Mouse (Mus musculus) heart, embryonic 15.5 days (tissue): ENCODE measurements around the gene Frem2. TPM values are rescaled to one million over a fixed set of nuclear protein-coding genes. Genes with fewer than 3 reads are reported as not detected.

ENCODE experiments used
- ATAC-seq: fragments of 200-750 bp; cut with Nextera tagmentation; replicated peaks from 2 replicates; pipeline ENCODE4 v1.8.0; 2017; ENCODE audit warnings: low read depth, moderate TSS enrichment; ENCODE audit not compliant: insufficient number of reproducible peaks, insufficient read depth, low FRiP score
- H3K27ac ChIP-seq: fragments of 300-500 bp; sonication (generic); 2 replicates; pipeline ENCODE4 v1.5.1; 2015; ENCODE audit warnings: mild to moderate bottlenecking, inconsistent platforms
- H3K27me3 ChIP-seq: fragments of 300-500 bp; sonication (generic); 2 replicates; pipeline ENCODE4 v1.6.1; 2015; ENCODE audit warnings: inconsistent platforms
- H3K36me3 ChIP-seq: fragments of 300-500 bp; sonication (generic); 2 replicates; pipeline ENCODE4 v1.6.1; 2015; ENCODE audit warnings: mild to moderate bottlenecking, inconsistent platforms
- H3K4me1 ChIP-seq: fragments of 300-500 bp; sonication (generic); replicated peaks from 2 replicates; pipeline ENCODE4 v1.6.1; 2015; ENCODE audit warnings: inconsistent platforms
- H3K4me2 ChIP-seq: fragments of 300-500 bp; sonication (generic); 2 replicates; pipeline ENCODE4 v1.6.1; 2015; ENCODE audit warnings: inconsistent platforms, mild to moderate bottlenecking, moderate library complexity
- H3K4me3 ChIP-seq: fragments of 300-500 bp; sonication (generic); 2 replicates; pipeline ENCODE4 v1.5.1; 2015; ENCODE audit warnings: mild to moderate bottlenecking, inconsistent platforms
- H3K9ac ChIP-seq: fragments of 300-500 bp; sonication (generic); 2 replicates; pipeline ENCODE4 v1.6.1; 2015; ENCODE audit warnings: mild to moderate bottlenecking, inconsistent platforms
- H3K9me3 ChIP-seq: fragments of 300-500 bp; sonication (generic); replicated peaks from 2 replicates; pipeline ENCODE4 v1.6.1; 2016; ENCODE audit warnings: inconsistent platforms
- WGBS: fragments of 180-500 bp; shearing (Covaris S2); methylation state at CpG from one replicate; pipeline ENCODE4 v1.1.7; 2015; ENCODE audit warnings: mixed read lengths; 5-methylcytosine and 5-hydroxymethylcytosine counted together
- polyA plus RNA-seq: library from polyadenylated mRNA; unstranded; fragments of >200 nt; fragmentation: Nextera tagmentation; extraction: Ambion mirVana; gene quantifications from 2 replicates; pipeline ENCODE4 v1.2.1, GENCODE M21; 2015

The Frem2 gene
- polyA plus RNA-seq, 1 experiment from 2014 or later: 2.2 TPM

DNA sequence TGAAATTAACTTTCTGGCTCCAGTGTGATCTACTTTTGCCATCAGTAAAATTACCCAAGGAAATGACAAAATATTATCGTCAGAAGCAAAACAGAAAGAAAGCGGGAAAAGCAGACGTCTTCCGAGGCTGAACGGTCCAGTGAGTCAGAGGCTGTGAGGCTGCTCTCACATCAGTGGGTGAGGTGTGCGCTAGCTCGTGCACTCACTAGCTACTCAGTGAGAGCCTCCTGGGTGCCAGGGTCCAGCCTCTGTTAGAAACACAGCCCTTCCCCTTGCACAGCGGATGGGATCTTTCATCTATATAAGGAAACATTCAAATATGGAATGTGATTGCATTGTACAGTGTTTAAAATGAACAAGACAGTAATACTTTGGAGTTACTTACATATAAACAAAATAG, 36.8 kb downstream of the Frem2 start:
- Histone ChIP-seq H3K4me3 (no peak overlapping the region), H3K9me3 (no peaks in the 10 kb centered on the region), H3K9ac (no peak overlapping the region), H3K27me3 (no peaks in the 10 kb centered on the region), H3K27ac (no peak overlapping the region), H3K36me3 (no peaks in the 10 kb centered on the region), H3K4me2 (no peak overlapping the region), H3K4me1 (0 out of 2 replicates have a peak, but pooled peaks cover 3% of the 10 kb centered on the region)
- WGBS: 79% methylated on average over 8 of the region's 8 CpGs
- ATAC-seq: no peak

DNA sequence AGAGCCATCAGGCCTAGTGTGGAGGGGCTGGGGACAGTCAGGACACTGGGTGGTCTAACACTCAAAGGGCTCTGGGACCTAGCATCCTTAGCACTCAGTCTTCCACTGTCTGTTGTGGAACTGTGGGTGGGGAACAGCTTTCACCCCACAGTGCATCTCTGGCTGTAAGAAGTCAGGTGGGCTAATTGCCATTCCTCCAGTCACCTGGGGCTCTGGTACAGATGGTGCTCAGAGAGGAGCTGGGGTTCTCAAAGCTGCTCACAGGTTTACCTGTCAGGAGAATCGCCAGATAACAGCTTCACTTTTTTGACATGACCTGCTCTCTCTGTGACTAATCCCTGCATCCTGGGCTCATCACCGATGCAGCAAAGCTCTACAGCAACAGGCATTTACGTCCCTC, 46.0 kb downstream of the Frem2 start:
- no peak for ATAC-seq
- H3K36me3 ChIP-seq: no peaks in the 10 kb centered on the region
- no peaks in the 10 kb centered on the region for H3K4me1 ChIP-seq
- no peaks in the 10 kb centered on the region for H3K9me3 ChIP-seq
- no peak overlapping the region for H3K4me2 ChIP-seq
- no peak overlapping the region for H3K4me3 ChIP-seq
- 76% methylated on average over 3 of the region's 3 CpGs for WGBS
- no peak overlapping the region for H3K27ac ChIP-seq
- H3K27me3 ChIP-seq: no peaks in the 10 kb centered on the region
- H3K9ac ChIP-seq: no peak overlapping the region

DNA sequence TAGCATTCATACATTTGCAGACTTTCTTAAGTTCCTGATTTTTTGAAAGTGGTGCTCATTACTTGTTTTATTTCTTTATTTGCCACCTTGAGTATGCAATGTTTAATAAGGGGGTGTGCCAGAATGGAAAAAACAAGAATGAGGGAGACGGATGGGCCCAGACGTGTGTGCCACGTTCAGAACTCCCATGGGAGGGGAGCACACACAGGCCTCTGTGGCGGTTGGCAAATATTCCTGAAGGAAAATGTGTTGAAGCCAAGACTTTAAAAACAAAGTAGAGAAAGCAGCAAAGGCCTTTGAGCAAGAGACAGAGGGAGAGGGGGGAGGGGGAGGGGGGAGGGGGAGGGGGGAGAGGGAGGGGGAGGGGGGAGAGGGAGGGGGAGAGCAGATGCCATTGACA, 47.3 kb downstream of the Frem2 start:
- no peak for ATAC-seq
- Histone ChIP-seq H3K4me1 (no peaks in the 10 kb centered on the region), H3K27ac (no peak overlapping the region), H3K9ac (no peak overlapping the region), H3K4me2 (no peak overlapping the region), H3K27me3 (no peaks in the 10 kb centered on the region), H3K4me3 (no peak overlapping the region), H3K9me3 (no peaks in the 10 kb centered on the region), H3K36me3 (no peaks in the 10 kb centered on the region)
- 70% methylated on average over 4 of the region's 4 CpGs for WGBS

DNA sequence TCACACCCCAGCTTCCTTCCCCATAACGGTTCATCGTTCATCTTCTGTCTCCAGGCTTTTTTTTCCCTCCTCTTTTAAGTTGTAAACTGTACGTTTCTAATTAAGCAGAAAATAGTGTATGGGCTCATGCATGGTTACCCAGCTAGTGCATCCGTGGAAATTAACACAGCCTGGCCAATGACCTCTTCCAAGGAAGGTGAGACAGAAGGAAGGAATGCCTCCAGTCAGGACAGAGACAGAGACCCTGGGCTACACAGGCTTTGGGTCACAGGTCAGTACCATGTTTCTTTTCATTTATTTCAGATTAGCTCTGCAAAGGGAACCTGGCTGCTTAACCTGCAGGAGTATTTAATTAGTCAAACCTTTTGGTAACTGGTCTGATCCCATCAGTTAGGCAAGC, 57.0 kb downstream of the Frem2 start:
- Histone ChIP-seq H3K9ac (no peak overlapping the region), H3K9me3 (no peaks in the 10 kb centered on the region), H3K27me3 (no peaks in the 10 kb centered on the region), H3K36me3 (no peaks in the 10 kb centered on the region), H3K4me1 (peaks cover 5% of the 10 kb centered on the region), H3K27ac (no peak overlapping the region), H3K4me2 (no peak overlapping the region), H3K4me3 (no peak overlapping the region)
- no peak for ATAC-seq
- WGBS: 66% methylated on average over 4 of the region's 4 CpGs

DNA sequence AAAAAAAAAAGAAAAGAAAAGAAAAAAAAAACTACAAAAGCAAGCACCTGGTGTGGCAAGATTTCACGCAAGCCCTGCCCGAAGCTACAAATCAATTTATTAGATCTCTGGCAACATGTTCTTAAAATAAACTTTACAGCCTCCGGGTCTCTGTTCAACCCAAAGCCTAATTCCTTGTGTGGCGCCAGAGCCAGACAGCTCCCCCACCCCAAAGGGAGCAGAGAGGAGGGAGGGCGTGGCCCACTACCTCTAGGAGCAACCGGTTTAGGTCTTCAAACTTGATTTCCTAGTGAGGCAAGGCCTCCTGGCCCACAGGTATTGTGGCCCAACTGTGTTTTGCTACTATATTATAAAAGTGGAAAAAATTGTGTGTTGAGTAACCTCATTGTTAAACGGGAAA, 57.8 kb downstream of the Frem2 start:
- H3K27me3 ChIP-seq: no peaks in the 10 kb centered on the region
- no peaks in the 10 kb centered on the region for H3K9me3 ChIP-seq
- ATAC-seq: no peak
- peaks cover 5% of the 10 kb centered on the region for H3K4me1 ChIP-seq
- H3K27ac ChIP-seq: no peak overlapping the region
- no peak overlapping the region for H3K4me3 ChIP-seq
- WGBS: 38% methylated on average over 7 of the region's 7 CpGs
- H3K9ac ChIP-seq: no peak overlapping the region
- no peaks in the 10 kb centered on the region for H3K36me3 ChIP-seq
- H3K4me2 ChIP-seq: no peak overlapping the region

DNA sequence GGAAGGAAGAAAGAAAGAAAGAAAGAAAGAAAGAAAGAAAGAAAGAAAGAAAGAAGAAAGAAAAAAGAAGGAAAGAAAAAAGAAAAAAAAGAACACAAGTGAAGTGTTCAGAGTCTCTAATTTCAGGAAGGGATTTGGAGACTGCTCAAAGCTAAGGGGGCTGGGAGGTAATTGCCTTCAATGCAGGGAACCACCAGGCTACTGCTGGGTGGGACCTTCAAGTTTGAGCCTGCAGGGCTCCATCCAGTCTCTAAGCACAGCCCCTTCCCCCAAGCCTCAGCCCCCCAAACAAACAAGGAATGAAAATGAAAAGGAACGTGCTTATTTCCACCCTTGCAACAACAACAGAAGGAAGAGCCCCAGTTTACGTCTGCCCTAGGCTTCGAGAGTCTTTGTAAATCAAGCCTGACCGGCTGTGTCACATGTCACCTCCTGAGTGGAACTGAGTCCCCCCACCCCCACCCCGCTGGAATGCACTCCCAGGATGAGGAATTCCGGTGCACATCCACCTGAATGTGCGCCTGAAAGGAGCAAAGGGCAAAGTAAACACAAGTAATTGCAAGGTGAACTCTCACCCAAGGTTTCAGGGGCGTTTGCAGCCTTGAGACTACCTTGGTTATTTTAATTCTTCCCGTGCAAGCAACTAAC, 58.9 kb downstream of the Frem2 start:
- H3K27ac ChIP-seq: no peak overlapping the region
- H3K9me3 ChIP-seq: no peaks in the 10 kb centered on the region
- ATAC-seq: no peak
- H3K27me3 ChIP-seq: no peaks in the 10 kb centered on the region
- H3K36me3 ChIP-seq: no peaks in the 10 kb centered on the region
- H3K4me1 ChIP-seq: peaks cover 5% of the 10 kb centered on the region
- H3K9ac ChIP-seq: no peak overlapping the region
- no peak overlapping the region for H3K4me3 ChIP-seq
- no peak overlapping the region for H3K4me2 ChIP-seq
- WGBS: 14% methylated on average over 9 of the region's 9 CpGs

DNA sequence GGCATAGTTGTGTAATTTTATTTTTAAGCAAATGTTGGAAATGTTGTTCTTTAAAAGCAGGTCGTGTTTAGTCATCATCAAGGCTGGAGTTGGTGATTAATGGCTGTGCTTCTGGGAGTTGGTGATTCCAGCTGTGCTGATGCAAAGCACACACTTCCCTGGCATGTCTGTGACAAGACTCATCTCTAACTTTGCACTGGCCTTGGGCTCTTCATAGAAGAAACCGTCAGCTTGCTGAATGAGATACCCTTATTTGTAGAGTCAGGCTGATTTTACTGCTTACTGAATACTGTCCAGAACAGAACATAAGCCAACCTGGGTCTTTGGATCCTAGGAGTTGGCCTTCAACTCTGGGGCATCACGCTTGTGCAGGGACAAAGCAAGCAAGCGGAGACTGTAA, 62.7 kb downstream of the Frem2 start:
- peaks cover 9% of the 10 kb centered on the region for H3K4me1 ChIP-seq
- H3K9ac ChIP-seq: no peak overlapping the region
- H3K4me2 ChIP-seq: no peak overlapping the region
- no peak for ATAC-seq
- no peaks in the 10 kb centered on the region for H3K27me3 ChIP-seq
- no peak overlapping the region for H3K4me3 ChIP-seq
- H3K36me3 ChIP-seq: no peaks in the 10 kb centered on the region
- 70% methylated on average over 4 of the region's 4 CpGs for WGBS
- H3K9me3 ChIP-seq: no peaks in the 10 kb centered on the region
- no peak overlapping the region for H3K27ac ChIP-seq

DNA sequence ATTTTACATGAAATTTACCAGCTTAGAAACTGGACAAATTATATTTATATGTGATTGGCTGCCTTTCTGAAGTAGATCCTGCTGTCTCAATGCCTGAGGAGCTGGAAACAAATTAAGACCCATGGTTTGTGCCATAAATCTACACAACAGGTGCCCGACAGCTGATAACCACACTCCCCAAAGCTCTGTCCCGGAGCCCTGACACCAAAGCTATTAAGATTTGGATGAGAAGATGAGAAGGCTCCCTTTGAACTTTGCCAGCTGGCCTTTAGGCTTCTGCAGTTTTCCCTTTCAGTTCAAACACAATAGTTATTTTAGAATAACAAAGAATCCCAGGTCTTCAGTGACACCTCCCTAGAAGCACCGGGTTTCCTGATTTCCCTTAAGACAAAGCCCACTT, 63.4 kb downstream of the Frem2 start:
- Histone ChIP-seq H3K27me3 (no peaks in the 10 kb centered on the region), H3K9me3 (no peaks in the 10 kb centered on the region), H3K4me3 (no peak overlapping the region), H3K36me3 (no peaks in the 10 kb centered on the region), H3K4me2 (no peak overlapping the region), H3K27ac (no peak overlapping the region), H3K4me1 (peaks cover 9% of the 10 kb centered on the region), H3K9ac (no peak overlapping the region)
- 37% methylated on average over 3 of the region's 3 CpGs for WGBS
- ATAC-seq: no peak

DNA sequence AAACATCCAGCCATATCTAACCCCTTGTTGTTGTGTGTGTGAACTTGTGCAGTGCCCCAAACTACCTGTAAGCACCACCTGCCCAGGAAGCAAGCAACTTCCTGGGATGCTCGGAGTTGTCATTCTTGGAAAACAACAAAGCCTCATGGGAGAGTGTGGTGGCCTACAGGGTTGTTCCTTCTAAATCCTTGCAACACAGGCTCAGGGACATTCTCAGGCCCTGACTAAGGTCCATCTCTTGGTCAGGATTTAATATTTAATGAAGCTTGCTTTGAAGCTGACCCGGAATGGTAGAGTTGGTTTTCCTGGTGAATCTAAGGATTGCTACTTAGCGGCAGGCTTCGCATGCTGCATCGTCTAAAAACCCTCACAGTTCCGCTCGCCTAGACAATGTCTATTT, 65.1 kb downstream of the Frem2 start:
- Histone ChIP-seq H3K27ac (no peak overlapping the region), H3K9me3 (no peaks in the 10 kb centered on the region), H3K4me3 (no peak overlapping the region), H3K9ac (no peak overlapping the region), H3K4me1 (0 out of 2 replicates have a peak, but pooled peaks cover 4% of the 10 kb centered on the region), H3K36me3 (no peaks in the 10 kb centered on the region), H3K4me2 (no peak overlapping the region), H3K27me3 (no peaks in the 10 kb centered on the region)
- WGBS: 94% methylated on average over 7 of the region's 7 CpGs
- ATAC-seq: no peak

DNA sequence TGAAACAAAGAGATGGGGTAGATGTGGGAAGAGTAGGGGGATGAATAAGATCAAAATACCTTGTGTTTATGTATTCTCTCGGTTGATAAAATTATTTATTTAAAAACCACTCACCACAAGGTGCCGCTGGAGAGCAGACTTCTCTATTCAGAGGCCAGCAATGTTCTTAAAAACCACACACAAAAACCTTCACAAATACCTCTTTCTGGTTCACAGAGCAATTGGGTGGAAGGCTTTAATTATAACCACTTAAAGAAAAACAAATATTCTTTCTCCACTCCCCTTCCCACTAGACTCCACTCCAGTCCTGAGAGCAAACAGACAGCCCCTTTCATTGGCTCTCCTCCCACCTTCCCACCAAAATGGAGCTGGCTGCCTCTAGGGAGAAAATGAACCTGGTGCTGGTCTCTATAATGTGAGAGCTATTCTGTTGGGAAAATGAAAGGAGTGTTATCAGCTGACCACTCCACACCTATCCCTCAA, 67.0 kb downstream of the Frem2 start:
- Histone ChIP-seq H3K4me2 (no peak overlapping the region), H3K27me3 (no peaks in the 10 kb centered on the region), H3K36me3 (no peaks in the 10 kb centered on the region), H3K4me1 (0 out of 2 replicates have a peak, but pooled peaks cover 4% of the 10 kb centered on the region), H3K4me3 (no peak overlapping the region), H3K27ac (no peak overlapping the region), H3K9me3 (no peaks in the 10 kb centered on the region), H3K9ac (no peak overlapping the region)
- 1% methylated on average over 2 of the region's 2 CpGs for WGBS
- no peak for ATAC-seq

DNA sequence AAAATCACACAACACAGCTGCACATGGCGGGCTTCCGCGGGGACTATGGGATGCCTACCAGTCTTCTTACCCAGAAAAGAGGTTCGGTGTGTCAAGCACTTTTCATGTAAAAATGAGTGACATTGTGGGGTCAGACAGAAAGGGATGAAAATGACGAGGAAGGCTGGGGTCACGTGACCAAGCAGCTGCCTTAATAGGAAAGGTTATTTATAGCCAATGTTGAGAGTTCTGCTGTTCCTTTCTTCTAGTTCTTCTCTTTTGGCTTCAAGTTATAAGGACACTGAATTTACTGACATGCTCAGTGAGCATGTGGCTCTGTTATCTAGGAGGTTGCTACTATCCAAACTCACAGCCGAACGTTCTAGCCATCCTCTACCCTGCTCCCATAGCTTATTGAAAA, 73.9 kb downstream of the Frem2 start:
- no peak for ATAC-seq
- no peak overlapping the region for H3K27ac ChIP-seq
- WGBS: 73% methylated on average over 8 of the region's 8 CpGs
- H3K27me3 ChIP-seq: no peaks in the 10 kb centered on the region
- no peaks in the 10 kb centered on the region for H3K9me3 ChIP-seq
- no peak overlapping the region for H3K4me3 ChIP-seq
- no peaks in the 10 kb centered on the region for H3K36me3 ChIP-seq
- no peak overlapping the region for H3K4me2 ChIP-seq
- no peaks in the 10 kb centered on the region for H3K4me1 ChIP-seq
- no peak overlapping the region for H3K9ac ChIP-seq

DNA sequence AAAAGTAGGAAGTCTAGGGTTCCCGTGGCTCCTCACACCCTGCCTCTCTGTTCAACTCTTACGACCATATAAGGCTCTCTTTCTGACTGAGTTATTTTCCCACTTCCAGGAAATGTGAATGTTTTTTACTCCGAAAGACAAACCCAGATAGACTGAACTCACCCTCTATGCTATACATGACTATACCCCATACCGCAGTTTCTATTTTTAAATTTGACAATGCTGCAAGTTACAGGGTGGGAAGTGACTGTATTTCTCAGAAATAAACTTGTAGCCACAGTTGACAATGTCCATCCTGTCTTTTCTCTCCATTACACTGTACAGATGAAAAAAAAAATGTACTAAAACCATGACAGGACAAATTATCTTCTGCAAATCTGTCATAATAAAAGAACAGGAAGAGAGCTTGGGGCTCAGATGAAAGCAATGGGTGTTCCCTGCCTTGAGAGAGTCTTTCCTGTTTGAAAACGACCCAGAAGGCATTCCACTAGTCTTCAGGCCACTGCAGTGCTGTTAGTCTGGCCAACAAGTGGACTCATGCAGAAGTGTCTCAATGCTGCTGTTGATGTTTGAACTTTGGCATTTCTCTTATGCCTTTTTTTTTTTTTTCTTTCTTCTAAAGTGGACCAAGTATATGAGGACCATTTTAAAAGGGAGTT, 76.4 kb downstream of the Frem2 start:
- Histone ChIP-seq H3K9me3 (no peaks in the 10 kb centered on the region), H3K27me3 (no peaks in the 10 kb centered on the region), H3K4me2 (no peak overlapping the region), H3K27ac (no peak overlapping the region), H3K4me3 (no peak overlapping the region), H3K36me3 (no peaks in the 10 kb centered on the region), H3K9ac (no peak overlapping the region), H3K4me1 (no peaks in the 10 kb centered on the region)
- ATAC-seq: no peak
- WGBS: 41% methylated on average over 5 of the region's 5 CpGs
